Mouse (Mus musculus): ENCODE measurements at regions not wholly inside any gene's neighbourhood (a gene's known extent, or its start where the extent isn't known, plus 50 kb on each side); places are given as distances from the start of the nearest gene placed in this dataset.

GRCm38 (mm10) chr5:64647417-64648125 lies 155.6 kb upstream of the Klf3 start:
- H3K4me3 ChIP-seq (replicated peaks): peak overlapping the region; percentile 58
- peaks cover 17% of the 10 kb centered on the region for H3K4me1 ChIP-seq (ENCODE audit: control insufficient read depth)
- H3K36me3 ChIP-seq (ENCODE audit: control insufficient read depth): no peaks in the 10 kb centered on the region
- 0 out of 2 replicates have a peak, but pooled peaks cover 2% of the 10 kb centered on the region for H3K9me3 ChIP-seq (ENCODE audit: control insufficient read depth, low read length)
- no peaks in the 10 kb centered on the region; the same call in 1 of the 2 replicates for H3K27me3 ChIP-seq (ENCODE audit: control insufficient read depth)
- no peak for TF ChIP-seq GATA1 (IDR thresholded peaks at IDR 0.05; ENCODE audit: low read length)
- TF ChIP-seq TAL1 (IDR thresholded peaks at IDR 0.05; ENCODE audit: low read length): no peak

DNA sequence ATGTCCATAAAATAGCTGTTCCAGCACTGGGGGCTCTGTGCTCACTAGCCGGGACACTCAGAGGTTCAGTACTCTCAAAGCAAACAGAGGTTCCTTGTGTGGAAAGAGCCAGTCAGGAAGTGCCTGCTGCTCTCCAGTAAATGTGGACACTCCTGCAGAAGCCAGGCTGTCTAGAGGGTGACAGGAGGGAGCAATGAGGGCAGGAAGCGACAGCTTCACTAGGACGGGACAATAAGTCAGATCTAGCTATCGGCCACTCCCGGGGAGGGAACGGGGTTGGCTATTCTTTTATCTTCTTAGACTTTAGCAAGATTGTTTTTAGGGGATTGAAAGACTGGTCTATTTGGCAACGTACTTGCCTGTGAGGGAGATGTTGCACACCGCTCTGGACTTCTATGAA lies 154.7 kb upstream of the Klf3 start:
- 0 out of 2 replicates have a peak, but pooled peaks cover 2% of the 10 kb centered on the region for H3K9me3 ChIP-seq (ENCODE audit: control insufficient read depth, low read length)
- no peaks in the 10 kb centered on the region; the same call in 1 of the 2 replicates for H3K27me3 ChIP-seq (ENCODE audit: control insufficient read depth)
- H3K36me3 ChIP-seq (ENCODE audit: control insufficient read depth): no peaks in the 10 kb centered on the region
- no peak overlapping the region for H3K4me3 ChIP-seq (replicated peaks)
- H3K4me1 ChIP-seq (ENCODE audit: control insufficient read depth): peaks cover 17% of the 10 kb centered on the region
- TF ChIP-seq TAL1 (IDR thresholded peaks at IDR 0.05; ENCODE audit: low read length) (no peak), GATA1 (IDR thresholded peaks at IDR 0.05; ENCODE audit: low read length) (no peak)

DNA sequence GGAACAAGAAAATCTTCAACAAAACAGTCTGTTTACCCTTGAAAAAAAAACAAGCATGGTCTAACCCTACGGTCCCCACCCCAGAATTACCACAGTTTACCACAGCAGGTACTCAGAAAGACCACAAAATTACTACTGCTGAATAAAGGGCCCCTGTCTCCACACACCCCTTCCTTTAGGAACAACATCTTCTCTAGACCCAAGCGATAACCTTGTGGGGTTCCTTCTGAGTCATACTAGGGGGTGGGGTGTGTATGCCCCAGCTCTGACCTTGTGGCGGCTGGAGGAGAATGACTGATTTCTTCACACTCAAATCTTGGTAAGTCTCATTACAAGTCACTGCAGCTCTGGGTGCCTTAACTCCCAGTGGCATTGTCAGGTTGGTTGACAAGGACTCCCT lies 151.8 kb upstream of the Klf3 start:
- Histone ChIP-seq H3K27me3 (ENCODE audit: control insufficient read depth) (no peaks in the 10 kb centered on the region; the same call in 1 of the 2 replicates), H3K4me3 (replicated peaks) (no peak overlapping the region), H3K36me3 (ENCODE audit: control insufficient read depth) (no peaks in the 10 kb centered on the region), H3K4me1 (ENCODE audit: control insufficient read depth) (peaks cover 20% of the 10 kb centered on the region), H3K9me3 (ENCODE audit: control insufficient read depth, low read length) (no peaks in the 10 kb centered on the region)
- TF ChIP-seq TAL1 (IDR thresholded peaks at IDR 0.05; ENCODE audit: low read length) (no peak), GATA1 (IDR thresholded peaks at IDR 0.05; ENCODE audit: low read length) (no peak)

DNA sequence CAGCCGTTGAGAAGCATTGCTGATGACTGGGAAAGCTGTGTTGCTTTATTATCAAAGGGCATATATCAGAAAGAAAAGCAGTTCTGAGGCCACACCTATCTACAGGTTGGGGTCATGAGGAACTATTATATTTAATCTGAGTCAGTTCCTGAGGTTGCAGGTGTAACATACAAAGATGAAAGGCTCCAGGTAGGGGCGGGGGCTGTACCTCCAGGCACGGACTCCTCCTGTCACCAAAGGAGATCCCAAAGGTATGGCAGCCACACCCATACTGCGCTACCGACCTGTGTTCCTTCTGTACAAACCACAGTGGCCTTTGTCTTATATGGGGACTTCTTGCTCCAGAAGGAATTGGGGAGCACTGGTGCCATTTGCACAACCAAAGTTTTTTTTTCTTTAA lies 149.4 kb upstream of the Klf3 start:
- Histone ChIP-seq H3K36me3 (ENCODE audit: control insufficient read depth) (no peaks in the 10 kb centered on the region), H3K27me3 (ENCODE audit: control insufficient read depth) (no peaks in the 10 kb centered on the region), H3K4me1 (ENCODE audit: control insufficient read depth) (peaks cover 7% of the 10 kb centered on the region), H3K9me3 (ENCODE audit: control insufficient read depth, low read length) (no peaks in the 10 kb centered on the region), H3K4me3 (replicated peaks) (no peak overlapping the region)
- TF ChIP-seq TAL1 (IDR thresholded peaks at IDR 0.05; ENCODE audit: low read length): no peak
- TF ChIP-seq GATA1 (IDR thresholded peaks at IDR 0.05; ENCODE audit: low read length): no peak

- TF ChIP-seq GATA1 (IDR thresholded peaks at IDR 0.05; ENCODE audit: low read length) (no peak), TAL1 (IDR thresholded peaks at IDR 0.05; ENCODE audit: low read length) (no peak)
- Histone ChIP-seq H3K9me3 (ENCODE audit: control insufficient read depth, low read length) (no peaks in the 10 kb centered on the region), H3K27me3 (ENCODE audit: control insufficient read depth) (no peaks in the 10 kb centered on the region), H3K4me3 (replicated peaks) (no peak overlapping the region), H3K4me1 (ENCODE audit: control insufficient read depth) (peaks cover 7% of the 10 kb centered on the region), H3K36me3 (ENCODE audit: control insufficient read depth) (no peaks in the 10 kb centered on the region)
Observed at GRCm38 (mm10) chr5:64655286-64655685, 147.9 kb upstream of the Klf3 start.

DNA sequence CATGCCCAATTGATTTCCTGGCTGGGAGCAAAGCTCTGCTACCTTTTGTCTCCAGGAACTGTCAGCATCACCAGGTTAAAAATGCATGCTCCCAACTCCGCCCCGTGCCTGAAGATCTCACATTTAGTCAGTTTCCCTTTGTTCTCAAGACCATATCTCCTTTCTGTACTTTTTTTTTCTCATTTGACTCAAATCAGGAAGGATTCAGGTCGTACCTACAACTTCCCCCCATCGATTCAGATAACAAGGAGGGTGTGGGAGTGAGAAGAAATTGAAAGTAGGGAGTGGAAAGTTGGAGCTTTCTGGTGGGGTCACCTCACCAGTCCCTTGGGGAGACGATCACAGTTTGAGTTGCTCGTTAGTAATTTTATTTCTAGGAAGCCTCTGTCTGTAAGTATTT lies 141.2 kb upstream of the Klf3 start:
- Histone ChIP-seq H3K36me3 (ENCODE audit: control insufficient read depth) (no peaks in the 10 kb centered on the region), H3K4me3 (replicated peaks) (no peak overlapping the region), H3K4me1 (ENCODE audit: control insufficient read depth) (peaks cover 20% of the 10 kb centered on the region), H3K9me3 (ENCODE audit: control insufficient read depth, low read length) (no peaks in the 10 kb centered on the region), H3K27me3 (ENCODE audit: control insufficient read depth) (no peaks in the 10 kb centered on the region)
- TF ChIP-seq GATA1 (IDR thresholded peaks at IDR 0.05; ENCODE audit: low read length) (no peak), TAL1 (IDR thresholded peaks at IDR 0.05; ENCODE audit: low read length) (no peak)

DNA sequence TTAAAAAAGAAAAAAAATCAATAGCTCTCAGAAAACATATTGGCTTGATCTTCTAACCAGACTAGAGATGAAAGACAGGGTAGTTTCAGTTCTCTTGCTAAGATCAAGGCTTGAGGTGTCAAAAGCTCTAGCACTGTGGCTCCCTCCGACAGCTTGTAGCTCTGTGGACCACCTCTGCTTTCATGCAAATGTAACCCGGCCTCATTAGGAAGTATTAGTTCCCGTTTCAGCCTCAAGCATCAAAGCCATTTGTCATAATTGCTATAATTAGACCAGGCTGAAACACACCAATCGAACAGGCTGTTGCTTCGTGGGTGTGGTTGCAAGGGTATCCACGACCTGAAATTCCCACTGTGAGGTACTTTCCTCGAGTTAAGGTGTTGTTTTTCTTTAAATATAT lies 140.7 kb upstream of the Klf3 start:
- TF ChIP-seq GATA1 (IDR thresholded peaks at IDR 0.05; ENCODE audit: low read length) (no peak), TAL1 (IDR thresholded peaks at IDR 0.05; ENCODE audit: low read length) (no peak)
- no peaks in the 10 kb centered on the region for H3K27me3 ChIP-seq (ENCODE audit: control insufficient read depth)
- peaks cover 26% of the 10 kb centered on the region for H3K4me1 ChIP-seq (ENCODE audit: control insufficient read depth)
- H3K36me3 ChIP-seq (ENCODE audit: control insufficient read depth): no peaks in the 10 kb centered on the region
- H3K4me3 ChIP-seq (replicated peaks): no peak overlapping the region
- H3K9me3 ChIP-seq (ENCODE audit: control insufficient read depth, low read length): no peaks in the 10 kb centered on the region

DNA sequence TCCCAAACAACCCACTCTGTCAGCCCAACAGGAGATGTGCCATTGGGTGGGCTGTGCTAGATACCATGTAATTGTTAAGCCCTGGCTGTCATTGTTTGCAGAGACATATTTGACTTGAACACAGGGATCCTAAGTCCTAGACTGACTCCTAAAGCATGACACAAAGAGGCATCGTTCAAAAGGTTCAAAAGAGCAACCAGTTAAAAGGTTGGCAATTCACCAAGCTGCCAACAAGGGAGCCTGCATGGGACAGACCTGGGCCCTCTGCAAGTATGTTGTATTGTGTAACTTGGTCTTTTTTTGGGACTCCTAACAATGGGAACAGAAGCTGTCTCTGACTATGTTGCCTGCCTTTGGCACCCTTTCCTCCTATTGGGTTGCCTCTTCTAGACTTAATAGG lies 139.4 kb upstream of the Klf3 start:
- H3K36me3 ChIP-seq (ENCODE audit: control insufficient read depth): no peaks in the 10 kb centered on the region
- H3K27me3 ChIP-seq (ENCODE audit: control insufficient read depth): no peaks in the 10 kb centered on the region
- H3K4me3 ChIP-seq (replicated peaks): no peak overlapping the region
- peaks cover 33% of the 10 kb centered on the region for H3K4me1 ChIP-seq (ENCODE audit: control insufficient read depth)
- H3K9me3 ChIP-seq (ENCODE audit: control insufficient read depth, low read length): no peaks in the 10 kb centered on the region
- no peak for TF ChIP-seq GATA1 (IDR thresholded peaks at IDR 0.05; ENCODE audit: low read length)
- no peak for TF ChIP-seq TAL1 (IDR thresholded peaks at IDR 0.05; ENCODE audit: low read length)

- no peaks in the 10 kb centered on the region for H3K9me3 ChIP-seq (ENCODE audit: control insufficient read depth, low read length)
- peaks cover 33% of the 10 kb centered on the region for H3K4me1 ChIP-seq (ENCODE audit: control insufficient read depth)
- H3K4me3 ChIP-seq (replicated peaks): no peak overlapping the region
- no peaks in the 10 kb centered on the region for H3K27me3 ChIP-seq (ENCODE audit: control insufficient read depth)
- H3K36me3 ChIP-seq (ENCODE audit: control insufficient read depth): no peaks in the 10 kb centered on the region
- TF ChIP-seq GATA1 (IDR thresholded peaks at IDR 0.05; ENCODE audit: low read length): no peak
Observed at GRCm38 (mm10) chr5:64665064-64665463, 138.1 kb upstream of the Klf3 start.

DNA sequence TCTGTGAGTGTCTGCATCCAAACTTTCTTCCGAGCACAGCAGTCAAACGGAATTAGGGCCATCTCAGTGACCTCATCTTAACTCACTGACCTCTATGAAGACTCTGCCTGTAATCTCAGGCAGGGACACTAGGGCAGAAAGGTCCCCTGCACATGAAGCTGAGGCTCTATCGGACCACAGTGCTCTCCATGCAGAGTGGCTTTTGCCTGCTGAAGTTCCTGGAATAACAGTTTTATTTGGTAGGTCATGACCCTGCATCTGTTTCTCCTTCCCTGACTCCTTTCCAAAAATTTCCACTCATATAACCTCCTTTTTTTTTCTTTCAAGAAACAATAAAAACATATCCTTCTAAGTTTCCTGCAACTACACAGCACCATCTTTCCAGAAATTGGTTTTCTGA lies 136.9 kb upstream of the Klf3 start:
- TF ChIP-seq TAL1 (IDR thresholded peaks at IDR 0.05; ENCODE audit: low read length) (no peak), GATA1 (IDR thresholded peaks at IDR 0.05; ENCODE audit: low read length) (no peak)
- H3K27me3 ChIP-seq (ENCODE audit: control insufficient read depth): no peaks in the 10 kb centered on the region
- peaks cover 33% of the 10 kb centered on the region for H3K4me1 ChIP-seq (ENCODE audit: control insufficient read depth)
- H3K36me3 ChIP-seq (ENCODE audit: control insufficient read depth): no peaks in the 10 kb centered on the region
- H3K4me3 ChIP-seq (replicated peaks): no peak overlapping the region
- H3K9me3 ChIP-seq (ENCODE audit: control insufficient read depth, low read length): no peaks in the 10 kb centered on the region

Measured in erythroblast, embryonic 14.5 days (primary cell).